Comparison of ENCODE assay signal across 8 mouse cellular contexts in genomic region chr4:135889884-135890283, GRCm38 (mm10). TPM values are rescaled to one million over a fixed set of nuclear protein-coding genes. Genes with fewer than 3 reads are reported as not detected.
DNase-seq lines count a peak whose midpoint lies in the region; ATAC-seq lines count a peak whose summit lies in the region.

No protein-coding gene starts in this region.

- no peak overlapping the region for H3K27ac ChIP-seq in intestine, embryonic 16.5 days (ENCODE audit: low read length)
- H3K27ac ChIP-seq in midbrain, embryonic 14.5 days (replicated peaks; ENCODE audit: low read depth, low read length) = no peak overlapping the region

- H3K4me3 ChIP-seq in intestine, embryonic 16.5 days (ENCODE audit: low read length) = no peak overlapping the region
- no peak overlapping the region for H3K4me3 ChIP-seq in midbrain, embryonic 14.5 days (replicated peaks; ENCODE audit: low read depth, low read length)

- peak; percentile 60 to 62 for DNase-seq in urinary bladder, adult 18-20 months (ENCODE audit: low spot score in 2 of 2)
- no peak for DNase-seq in urinary bladder, postnatal 10 days (ENCODE audit: low spot score)
- peak; percentile 85 for DNase-seq in embryo, embryonic 11 days
- DNase-seq in left cerebral cortex, postnatal 4 days = peak; percentile 79
- peak; percentile 82 for DNase-seq in midbrain, embryonic 14.5 days
- DNase-seq in spleen, postnatal 4 days (ENCODE audit: low spot score in 2 of 2) = peak; percentile 78 to 88

- H3K9ac ChIP-seq in intestine, embryonic 16.5 days (ENCODE audit: low read depth, low read length) = no peak overlapping the region
- no peak overlapping the region for H3K9ac ChIP-seq in midbrain, embryonic 14.5 days (replicated peaks; ENCODE audit: low read length)

- no peaks in the 10 kb centered on the region for H3K9me3 ChIP-seq in intestine, embryonic 16.5 days (ENCODE audit: control insufficient read depth, low read length)
- no peaks in the 10 kb centered on the region for H3K9me3 ChIP-seq in midbrain, embryonic 14.5 days (ENCODE audit: control insufficient read depth, low read length)

- intact Hi-C loops in left cerebral cortex, postnatal 4 days (cut with DNase I) = no loop called here

- no peaks in the 10 kb centered on the region for H3K36me3 ChIP-seq in intestine, embryonic 16.5 days (ENCODE audit: control insufficient read depth, insufficient read depth, low read length)
- no peaks in the 10 kb centered on the region for H3K36me3 ChIP-seq in midbrain, embryonic 14.5 days (ENCODE audit: control insufficient read depth, insufficient read depth, low read length)

- no peaks in the 10 kb centered on the region for H3K27me3 ChIP-seq in intestine, embryonic 16.5 days (replicated peaks; ENCODE audit: control insufficient read depth, insufficient read depth, low read length)
- no peaks in the 10 kb centered on the region for H3K27me3 ChIP-seq in midbrain, embryonic 14.5 days (ENCODE audit: control insufficient read depth, insufficient read depth, low read length)

- H3K4me1 ChIP-seq in intestine, embryonic 16.5 days (ENCODE audit: control insufficient read depth, insufficient read depth, low read length) = 0 out of 2 replicates have a peak, but pooled peaks cover 4% of the 10 kb centered on the region
- H3K4me1 ChIP-seq in midbrain, embryonic 14.5 days (ENCODE audit: control insufficient read depth, insufficient read depth, low read length) = no peaks in the 10 kb centered on the region

- WGBS in intestine, embryonic 16.5 days = 5% methylated on average over 4 of the region's 4 CpGs
- WGBS in midbrain, embryonic 14.5 days = 6% methylated on average over 4 of the region's 4 CpGs

- ATAC-seq in granulocyte monocyte progenitor cell, adult 5-6 weeks (replicated peaks; ENCODE audit: poor library complexity, severe bottlenecking) = peak; percentile 88
- peak; percentile 84 for ATAC-seq in intestine, embryonic 16.5 days
- peak; percentile 48; the same call in 1 of the 2 replicates for ATAC-seq in midbrain, embryonic 14.5 days (ENCODE audit: low FRiP score, low TSS enrichment)

- no peak overlapping the region for H3K4me2 ChIP-seq in intestine, embryonic 16.5 days (ENCODE audit: low read depth, low read length)
- H3K4me2 ChIP-seq in midbrain, embryonic 14.5 days (ENCODE audit: low read length) = no peak overlapping the region

RNA-seq across cellular contexts. Expression of gene Cnr2, which starts 5.3 kb away (rescaled TPM):
- 4.5 and 6.0 TPM in 2 replicates for total RNA-seq in granulocyte monocyte progenitor cell, adult 5-6 weeks (2014; fragmentation: Nextera tagmentation)
- 4.0 and 5.1 TPM in 2 replicates for total RNA-seq in granulocyte monocyte progenitor cell, adult 5-6 weeks (2017)
- polyA plus RNA-seq in intestine, embryonic 16.5 days (2015; fragmentation: Nextera tagmentation; extraction: Ambion mirVana) = 0.43 and 0.66 TPM in 2 replicates
- total RNA-seq in left cerebral cortex, postnatal 4 days (2021) = under 1 TPM; 0.12 to 0.16 TPM
- polyA plus RNA-seq in midbrain, embryonic 14.5 days (2014; fragmentation: Nextera tagmentation; extraction: Ambion mirVana) = 0.17 TPM in 1 of 2 replicates, not detected in the other

RNA-seq across cellular contexts. Expression of gene Pnrc2, which starts 16.2 kb away (rescaled TPM):
- total RNA-seq in granulocyte monocyte progenitor cell, adult 5-6 weeks (2014; fragmentation: Nextera tagmentation) = 65.4 and 67.9 TPM in 2 replicates
- total RNA-seq in granulocyte monocyte progenitor cell, adult 5-6 weeks (2017) = 159 and 192 TPM in 2 replicates
- 165 and 171 TPM in 2 replicates for polyA plus RNA-seq in intestine, embryonic 16.5 days (2015; fragmentation: Nextera tagmentation; extraction: Ambion mirVana)
- 10 to 100 TPM; 41.1 to 45.2 TPM for total RNA-seq in left cerebral cortex, postnatal 4 days (2021)
- polyA plus RNA-seq in midbrain, embryonic 14.5 days (2014; fragmentation: Nextera tagmentation; extraction: Ambion mirVana) = 90.8 and 122 TPM in 2 replicates

RNA-seq across cellular contexts. Expression of gene Fuca1, which starts 30.7 kb away (rescaled TPM):
- 62.1 and 116 TPM in 2 replicates for total RNA-seq in granulocyte monocyte progenitor cell, adult 5-6 weeks (2014; fragmentation: Nextera tagmentation)
- total RNA-seq in granulocyte monocyte progenitor cell, adult 5-6 weeks (2017) = 68.2 and 68.6 TPM in 2 replicates
- polyA plus RNA-seq in intestine, embryonic 16.5 days (2015; fragmentation: Nextera tagmentation; extraction: Ambion mirVana) = 214 and 254 TPM in 2 replicates
- total RNA-seq in left cerebral cortex, postnatal 4 days (2021) = 10 to 100 TPM; 44.2 to 46.8 TPM
- 57.4 and 62.7 TPM in 2 replicates for polyA plus RNA-seq in midbrain, embryonic 14.5 days (2014; fragmentation: Nextera tagmentation; extraction: Ambion mirVana)

RNA-seq across cellular contexts. Expression of gene Srsf10, which starts 34.3 kb away (rescaled TPM):
- total RNA-seq in granulocyte monocyte progenitor cell, adult 5-6 weeks (2014; fragmentation: Nextera tagmentation) = 140 TPM in 2 replicates
- 191 and 201 TPM in 2 replicates for total RNA-seq in granulocyte monocyte progenitor cell, adult 5-6 weeks (2017)
- polyA plus RNA-seq in intestine, embryonic 16.5 days (2015; fragmentation: Nextera tagmentation; extraction: Ambion mirVana) = 146 and 157 TPM in 2 replicates
- total RNA-seq in left cerebral cortex, postnatal 4 days (2021) = 100 to 1,000 TPM; 103 to 120 TPM
- polyA plus RNA-seq in midbrain, embryonic 14.5 days (2014; fragmentation: Nextera tagmentation; extraction: Ambion mirVana) = 247 and 266 TPM in 2 replicates

RNA-seq across cellular contexts. Expression of gene Hmgcl, which starts 56.4 kb away (rescaled TPM):
- total RNA-seq in granulocyte monocyte progenitor cell, adult 5-6 weeks (2014; fragmentation: Nextera tagmentation) = 51.5 and 61.2 TPM in 2 replicates
- total RNA-seq in granulocyte monocyte progenitor cell, adult 5-6 weeks (2017) = 36.6 and 40.8 TPM in 2 replicates
- polyA plus RNA-seq in intestine, embryonic 16.5 days (2015; fragmentation: Nextera tagmentation; extraction: Ambion mirVana) = 147 and 165 TPM in 2 replicates
- total RNA-seq in left cerebral cortex, postnatal 4 days (2021) = 10 to 100 TPM; 30.2 to 33.9 TPM
- 57.6 and 61.0 TPM in 2 replicates for polyA plus RNA-seq in midbrain, embryonic 14.5 days (2014; fragmentation: Nextera tagmentation; extraction: Ambion mirVana)

Comparison
In these comparisons a context has a peak if more than half of its experiments do, and no peak if none do; other contexts are left out.
1. RNA of gene Cnr2, which starts 5.3 kb away (total RNA-seq): 4.0 to 6.0 TPM in granulocyte monocyte progenitor cell, adult 5-6 weeks; 0.12 to 0.16 TPM in left cerebral cortex, postnatal 4 days; every median in the first group is over 4 times any median in the second.
2. Peak in every context shown above with its lines, with median percentiles within 50 percentile points of each other: ATAC-seq.